Mouse (Mus musculus): ENCODE measurements at regions not wholly inside any gene's neighbourhood (a gene's known extent, or its start where the extent isn't known, plus 50 kb on each side); places are given as distances from the start of the nearest gene placed in this dataset.

DNA sequence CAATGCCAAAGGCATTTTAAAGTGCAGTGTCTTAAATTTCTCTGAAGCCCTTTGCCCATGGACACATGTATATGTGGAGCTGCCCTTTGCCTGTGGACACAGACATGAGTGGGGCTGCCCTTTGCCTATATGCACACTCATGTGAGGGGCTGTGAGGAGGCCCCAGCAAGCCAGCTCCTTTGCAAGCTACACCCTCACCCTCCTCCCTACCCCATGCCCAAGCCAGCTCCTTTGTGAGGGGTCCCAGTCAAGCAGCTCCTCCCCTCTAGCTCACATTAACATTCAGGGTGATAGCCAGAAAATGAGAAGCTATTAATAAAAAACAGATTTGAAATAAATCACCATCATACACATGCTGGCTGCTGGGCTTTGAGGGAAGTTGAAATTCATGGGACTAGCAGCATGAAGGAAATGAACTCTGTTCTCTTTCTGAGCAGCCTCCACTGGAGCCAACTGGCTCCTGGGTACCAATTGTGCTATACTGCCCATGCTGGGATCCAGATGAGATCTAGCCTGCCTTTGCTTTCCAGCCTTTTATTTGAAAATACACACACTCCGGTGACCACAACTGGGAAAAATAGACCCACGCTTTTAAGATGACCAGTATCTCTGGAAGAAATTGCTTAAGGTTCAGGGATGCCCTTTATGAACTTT, 151.4 kb downstream of the Abcc12 start:
- Histone ChIP-seq H3K4me1 (replicated peaks) (peaks cover 4% of the 10 kb centered on the region; the same call in 1 of the 2 replicates), H3K27me3 (no peaks in the 10 kb centered on the region), H3K36me3 (no peaks in the 10 kb centered on the region), H3K27ac (no peak overlapping the region), H3K9me3 (0 out of 2 replicates have a peak, but pooled peaks cover 4% of the 10 kb centered on the region), H3K4me2 (no peak overlapping the region), H3K9ac (replicated peaks) (no peak overlapping the region), H3K4me3 (replicated peaks) (no peak overlapping the region)
- WGBS = 89% methylated on average over 2 of the region's 2 CpGs
- ATAC-seq (ENCODE audit: insufficient number of reproducible peaks, insufficient read depth, low FRiP score, low TSS enrichment, low read depth) = no peak

DNA sequence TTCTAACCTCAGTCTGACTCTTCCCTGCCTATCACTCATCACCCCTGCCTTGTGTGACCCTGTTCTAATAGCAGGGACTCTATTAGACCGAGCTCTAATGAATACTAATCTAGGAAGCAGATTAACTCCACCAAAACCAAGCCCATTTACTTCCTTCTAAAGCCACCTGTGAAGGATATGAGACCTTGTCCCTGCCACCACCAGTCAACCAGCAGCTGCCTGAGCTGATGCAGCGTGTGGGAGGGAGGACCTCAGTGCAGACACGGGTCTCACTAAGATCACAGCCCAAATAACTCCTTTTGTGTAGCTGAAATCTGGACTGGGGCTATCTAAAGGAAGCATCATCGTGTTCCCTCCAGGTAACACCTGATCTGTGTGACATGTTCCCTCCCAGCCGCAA, 152.4 kb downstream of the Abcc12 start:
- Histone ChIP-seq H3K9me3 (0 out of 2 replicates have a peak, but pooled peaks cover 4% of the 10 kb centered on the region), H3K27me3 (no peaks in the 10 kb centered on the region), H3K4me1 (replicated peaks) (peaks cover 4% of the 10 kb centered on the region; the same call in 1 of the 2 replicates), H3K27ac (no peak overlapping the region), H3K4me2 (no peak overlapping the region), H3K36me3 (no peaks in the 10 kb centered on the region), H3K9ac (replicated peaks) (no peak overlapping the region), H3K4me3 (replicated peaks) (no peak overlapping the region)
- ATAC-seq (ENCODE audit: insufficient number of reproducible peaks, insufficient read depth, low FRiP score, low TSS enrichment, low read depth) = no peak
- WGBS = 63% methylated on average over 5 of the region's 5 CpGs

DNA sequence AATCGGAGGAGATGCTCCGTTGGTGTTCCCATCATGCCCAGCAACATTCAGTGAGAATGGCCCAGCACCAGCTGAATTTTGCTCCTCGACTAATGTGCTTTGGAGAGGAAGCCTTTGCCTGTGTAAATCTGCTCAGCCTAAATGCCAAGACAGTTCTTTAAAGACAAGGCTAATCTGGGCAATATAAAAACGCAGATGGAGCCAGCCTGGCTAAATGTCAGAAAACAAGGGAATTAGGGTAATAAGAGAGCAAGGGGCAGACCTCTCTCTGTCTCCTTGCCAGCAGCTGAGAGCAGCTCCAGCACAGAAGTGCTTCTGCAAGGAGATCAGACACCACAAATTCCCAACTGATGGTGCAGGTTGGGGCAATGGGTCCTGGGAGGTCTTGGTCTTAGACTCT, 154.4 kb downstream of the Abcc12 start:
- Histone ChIP-seq H3K4me2 (no peak overlapping the region), H3K9ac (replicated peaks) (no peak overlapping the region), H3K4me1 (replicated peaks) (peaks cover 4% of the 10 kb centered on the region; the same call in 1 of the 2 replicates), H3K36me3 (no peaks in the 10 kb centered on the region), H3K27me3 (no peaks in the 10 kb centered on the region), H3K27ac (no peak overlapping the region), H3K4me3 (replicated peaks) (no peak overlapping the region), H3K9me3 (0 out of 2 replicates have a peak, but pooled peaks cover 4% of the 10 kb centered on the region)
- no peak for ATAC-seq (ENCODE audit: insufficient number of reproducible peaks, insufficient read depth, low FRiP score, low TSS enrichment, low read depth)
- WGBS = 67% methylated on average over 4 of the region's 4 CpGs

DNA sequence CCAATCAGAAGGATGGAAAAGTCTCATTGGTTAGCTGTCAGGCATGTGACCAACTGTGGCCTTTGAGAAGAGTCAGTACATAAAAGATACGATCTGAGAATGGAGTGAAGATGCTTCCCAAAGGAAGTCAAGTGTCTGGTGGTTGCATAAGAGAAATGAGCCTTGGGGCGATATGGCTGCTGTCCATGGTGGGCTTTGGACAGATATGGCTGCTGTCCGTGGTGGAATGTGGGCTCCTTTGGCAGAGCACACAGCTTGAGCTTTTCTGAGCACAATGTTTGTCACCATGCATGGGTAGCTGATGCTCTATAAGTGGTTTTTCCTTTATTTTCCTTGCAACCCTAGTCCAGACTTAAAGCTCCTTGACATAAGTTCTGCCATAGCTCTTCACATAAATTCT, 155.1 kb downstream of the Abcc12 start:
- no peak overlapping the region for H3K4me3 ChIP-seq (replicated peaks)
- no peak overlapping the region for H3K27ac ChIP-seq
- H3K9ac ChIP-seq (replicated peaks) = no peak overlapping the region
- H3K27me3 ChIP-seq = no peaks in the 10 kb centered on the region
- no peak overlapping the region for H3K4me2 ChIP-seq
- ATAC-seq (ENCODE audit: insufficient number of reproducible peaks, insufficient read depth, low FRiP score, low TSS enrichment, low read depth) = no peak
- no peaks in the 10 kb centered on the region for H3K36me3 ChIP-seq
- WGBS = 74% methylated on average over 3 of the region's 3 CpGs
- 0 out of 2 replicates have a peak, but pooled peaks cover 4% of the 10 kb centered on the region for H3K9me3 ChIP-seq
- peaks cover 4% of the 10 kb centered on the region; the same call in 1 of the 2 replicates for H3K4me1 ChIP-seq (replicated peaks)

- Histone ChIP-seq H3K9ac (replicated peaks) (no peak overlapping the region), H3K27ac (no peak overlapping the region), H3K9me3 (no peaks in the 10 kb centered on the region), H3K27me3 (no peaks in the 10 kb centered on the region), H3K4me2 (no peak overlapping the region), H3K36me3 (no peaks in the 10 kb centered on the region), H3K4me3 (replicated peaks) (no peak overlapping the region), H3K4me1 (replicated peaks) (no peaks in the 10 kb centered on the region)
- WGBS = 74% methylated on average over 5 of the region's 5 CpGs
- ATAC-seq (ENCODE audit: insufficient number of reproducible peaks, insufficient read depth, low FRiP score, low TSS enrichment, low read depth) = no peak
Observed at GRCm38 (mm10) chr8:86419059-86419651, 161.3 kb downstream of the Abcc12 start.

GRCm38 (mm10) chr8:86418414-86418981, 162.0 kb downstream of the Abcc12 start:
- Histone ChIP-seq H3K27me3 (no peaks in the 10 kb centered on the region), H3K4me1 (replicated peaks) (no peaks in the 10 kb centered on the region), H3K9ac (replicated peaks) (no peak overlapping the region), H3K9me3 (no peaks in the 10 kb centered on the region), H3K4me3 (replicated peaks) (no peak overlapping the region), H3K4me2 (no peak overlapping the region), H3K27ac (no peak overlapping the region), H3K36me3 (no peaks in the 10 kb centered on the region)
- WGBS = 30% methylated on average over 7 of the region's 7 CpGs
- ATAC-seq (ENCODE audit: insufficient number of reproducible peaks, insufficient read depth, low FRiP score, low TSS enrichment, low read depth) = no peak

- H3K4me3 ChIP-seq (replicated peaks) = no peak overlapping the region
- H3K4me2 ChIP-seq = no peak overlapping the region
- no peak overlapping the region for H3K27ac ChIP-seq
- no peaks in the 10 kb centered on the region for H3K27me3 ChIP-seq
- H3K9me3 ChIP-seq = no peaks in the 10 kb centered on the region
- no peaks in the 10 kb centered on the region for H3K4me1 ChIP-seq (replicated peaks)
- 89% methylated on average over 2 of the region's 2 CpGs for WGBS
- no peaks in the 10 kb centered on the region for H3K36me3 ChIP-seq
- no peak overlapping the region for H3K9ac ChIP-seq (replicated peaks)
- no peak for ATAC-seq (ENCODE audit: insufficient number of reproducible peaks, insufficient read depth, low FRiP score, low TSS enrichment, low read depth)
Observed at GRCm38 (mm10) chr8:86415208-86415607, 165.3 kb downstream of the Abcc12 start.

- Histone ChIP-seq H3K27ac (no peak overlapping the region), H3K4me3 (replicated peaks) (no peak overlapping the region), H3K9ac (replicated peaks) (no peak overlapping the region), H3K27me3 (no peaks in the 10 kb centered on the region), H3K4me2 (no peak overlapping the region), H3K36me3 (no peaks in the 10 kb centered on the region), H3K4me1 (replicated peaks) (no peaks in the 10 kb centered on the region), H3K9me3 (no peaks in the 10 kb centered on the region)
- ATAC-seq (ENCODE audit: insufficient number of reproducible peaks, insufficient read depth, low FRiP score, low TSS enrichment, low read depth) = no peak
- WGBS = 80% methylated on average over 8 of the region's 8 CpGs
Observed at GRCm38 (mm10) chr8:86411232-86411631, 169.3 kb downstream of the Abcc12 start.

DNA sequence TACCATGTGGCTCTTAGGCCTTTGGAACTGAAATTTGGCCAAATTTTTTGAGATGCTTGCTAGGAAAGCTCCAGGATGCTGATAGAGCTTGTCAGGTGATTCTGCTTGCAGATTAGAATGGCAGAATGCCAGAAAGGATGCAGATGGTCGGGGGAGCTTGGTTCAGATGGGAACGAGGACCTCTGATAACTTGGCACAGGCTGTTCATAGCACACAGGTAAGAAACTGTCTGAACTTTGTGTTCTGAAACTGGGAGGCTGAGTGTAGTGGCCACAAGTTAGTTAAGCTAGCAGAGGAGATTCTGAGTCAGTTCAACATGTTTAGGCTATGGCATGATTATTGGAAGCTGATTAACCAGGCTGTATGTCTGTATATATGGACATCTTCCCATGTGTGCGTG, 174.3 kb downstream of the Abcc12 start:
- H3K27me3 ChIP-seq = no peaks in the 10 kb centered on the region
- H3K9ac ChIP-seq (replicated peaks) = no peak overlapping the region
- no peak overlapping the region for H3K27ac ChIP-seq
- no peak overlapping the region for H3K4me2 ChIP-seq
- H3K36me3 ChIP-seq = no peaks in the 10 kb centered on the region
- no peaks in the 10 kb centered on the region for H3K9me3 ChIP-seq
- no peak for ATAC-seq (ENCODE audit: insufficient number of reproducible peaks, insufficient read depth, low FRiP score, low TSS enrichment, low read depth)
- 85% methylated on average over 3 of the region's 3 CpGs for WGBS
- H3K4me3 ChIP-seq (replicated peaks) = no peak overlapping the region
- H3K4me1 ChIP-seq (replicated peaks) = peaks cover 5% of the 10 kb centered on the region; the same call in 1 of the 2 replicates

- Histone ChIP-seq H3K9me3 (no peaks in the 10 kb centered on the region), H3K36me3 (no peaks in the 10 kb centered on the region), H3K27ac (no peak overlapping the region), H3K27me3 (no peaks in the 10 kb centered on the region), H3K9ac (replicated peaks) (no peak overlapping the region), H3K4me2 (no peak overlapping the region), H3K4me1 (replicated peaks) (peaks cover 5% of the 10 kb centered on the region; the same call in 1 of the 2 replicates), H3K4me3 (replicated peaks) (no peak overlapping the region)
- 69% methylated on average over 4 of the region's 4 CpGs for WGBS
- no peak for ATAC-seq (ENCODE audit: insufficient number of reproducible peaks, insufficient read depth, low FRiP score, low TSS enrichment, low read depth)
Observed at GRCm38 (mm10) chr8:86403434-86403833, 177.1 kb downstream of the Abcc12 start.

DNA sequence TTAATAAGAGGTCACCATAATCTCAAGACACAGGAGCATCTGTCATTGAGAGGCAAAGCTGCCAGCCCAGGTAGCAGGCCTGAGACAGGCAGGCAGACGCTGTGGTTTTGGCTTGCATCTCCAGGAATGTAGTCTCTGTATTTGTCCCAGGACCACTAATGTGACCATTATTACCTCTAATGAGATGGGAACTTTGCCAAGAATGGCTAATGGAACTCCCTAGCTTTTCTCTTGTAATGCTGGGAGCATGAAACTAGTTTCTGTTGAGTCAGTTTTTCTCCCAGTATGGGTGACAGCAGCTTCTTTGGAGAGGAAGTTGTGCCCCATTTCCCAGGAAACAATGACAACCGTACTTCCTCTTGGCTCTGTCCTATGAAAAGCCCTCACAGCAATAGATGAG, 178.5 kb downstream of the Abcc12 start:
- Histone ChIP-seq H3K4me1 (replicated peaks) (peaks cover 5% of the 10 kb centered on the region; the same call in 1 of the 2 replicates), H3K27me3 (no peaks in the 10 kb centered on the region), H3K27ac (no peak overlapping the region), H3K36me3 (no peaks in the 10 kb centered on the region), H3K9me3 (no peaks in the 10 kb centered on the region), H3K4me3 (replicated peaks) (no peak overlapping the region), H3K4me2 (no peak overlapping the region), H3K9ac (replicated peaks) (no peak overlapping the region)
- 64% methylated on average over 2 of the region's 2 CpGs for WGBS
- no peak for ATAC-seq (ENCODE audit: insufficient number of reproducible peaks, insufficient read depth, low FRiP score, low TSS enrichment, low read depth)

Data from limb, embryonic 12.5 days (tissue).